Mouse (Mus musculus): ENCODE results near the gene Olfr1265.

DNA sequence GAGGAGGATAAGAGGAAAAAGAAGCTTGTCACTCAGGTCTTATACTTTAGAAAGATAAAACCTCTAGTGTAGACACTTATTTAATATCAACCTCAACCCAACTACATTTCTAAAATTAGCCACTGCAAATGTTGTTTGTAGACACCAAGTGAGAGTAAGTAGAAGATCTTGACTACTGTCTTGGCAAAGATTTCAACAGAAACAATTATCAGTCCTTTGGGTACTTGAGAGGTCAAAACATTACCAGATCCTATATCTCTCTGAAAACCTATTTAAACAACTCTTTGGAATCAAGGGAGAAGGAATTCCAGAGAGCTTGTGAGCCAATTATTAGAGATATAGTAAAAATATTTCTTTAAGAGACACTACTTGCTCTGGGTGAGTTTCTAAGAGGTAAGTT is 44.2 kb upstream of the Olfr1265 start, which contains the start of gene Olfr1261:
- TF ChIP-seq ZC3H11A (IDR thresholded peaks at IDR 0.05; ENCODE audit: borderline replicate concordance, low read depth, low read length) (no peak), MAFK (IDR thresholded peaks at IDR 0.05; ENCODE audit: insufficient read depth, low read depth, low read length) (no peak), HCFC1 (IDR thresholded peaks at IDR 0.05; ENCODE audit: borderline replicate concordance, insufficient read depth, low read length) (no peak), ZNF384 (IDR thresholded peaks at IDR 0.05; ENCODE audit: low read depth, low read length) (no peak)

Measured in ES-E14 (cell line).